Mouse (Mus musculus): ENCODE results near the gene Taar6.

Taar6 gene

DNA sequence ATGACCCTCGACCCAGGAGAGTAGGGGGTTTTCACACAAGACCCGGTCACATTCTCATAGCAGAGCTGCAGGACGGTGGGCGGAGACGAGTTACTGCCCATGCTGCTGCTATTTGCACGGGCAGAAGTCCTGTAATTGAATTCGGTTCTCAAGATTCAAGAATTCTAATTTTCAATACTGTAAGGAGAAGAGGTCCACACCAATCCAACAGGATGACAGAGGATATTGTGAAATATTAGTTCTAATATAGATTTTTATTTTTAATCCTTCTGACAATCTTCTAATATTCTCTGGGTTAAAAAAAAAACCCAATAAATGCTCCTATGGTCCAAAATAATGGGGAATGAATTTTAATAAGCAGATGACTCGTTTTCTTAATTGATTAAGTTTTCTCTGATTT is at the start of gene Taar6:
Gene Taar6, minus strand, starts transcription at position 101 of the 400 bp plus-strand sequence.
- DNase-seq (ENCODE audit: low spot score in 2 of 2), result no peak

DNA sequence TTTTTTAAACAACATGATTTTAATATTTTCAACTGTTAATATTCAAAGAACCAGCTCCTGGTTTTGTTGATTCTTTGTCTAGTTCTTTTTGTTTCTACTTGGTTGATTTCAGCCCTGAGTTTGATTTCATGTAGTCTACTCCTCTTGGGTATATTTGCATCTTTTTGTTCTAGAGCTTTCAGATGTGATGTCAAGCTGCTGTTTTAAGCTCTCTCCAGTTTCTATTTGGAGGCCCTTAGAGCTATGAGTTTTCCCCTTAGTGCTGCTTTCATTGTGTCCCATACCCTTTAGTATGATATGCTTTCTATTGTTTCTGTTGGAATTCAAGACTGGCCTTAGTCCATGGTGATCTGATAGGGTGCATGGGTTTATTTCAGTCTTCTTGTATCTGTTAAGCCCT is 45.9 kb upstream of the Taar6 start:
- no peak for DNase-seq (ENCODE audit: low spot score in 2 of 2)

DNA sequence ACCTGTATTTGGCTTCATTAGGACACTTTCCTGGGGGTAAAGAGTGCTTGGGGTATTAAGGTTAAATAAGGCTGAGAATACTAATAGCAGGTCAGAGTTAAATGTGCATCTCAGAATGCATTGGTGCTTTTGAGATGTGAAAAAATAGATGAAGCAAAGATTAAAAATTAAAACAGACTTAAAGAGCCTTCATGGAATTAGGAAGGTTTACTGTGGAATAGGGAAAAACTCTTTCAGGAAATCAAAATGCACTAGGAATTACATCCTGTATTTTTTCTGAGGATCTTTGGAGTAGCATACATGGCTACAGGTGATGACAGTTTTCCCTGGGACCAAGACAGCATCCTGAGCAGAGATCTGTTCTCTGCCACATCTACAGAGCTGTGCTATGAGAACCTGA is 41.5 kb upstream of the Taar6 start, which contains the start of gene Taar7d:
Gene Taar7d, plus strand, starts transcription at position 301 of the 400 bp plus-strand sequence.
- DNase-seq (ENCODE audit: low spot score in 2 of 2), result no peak

DNA sequence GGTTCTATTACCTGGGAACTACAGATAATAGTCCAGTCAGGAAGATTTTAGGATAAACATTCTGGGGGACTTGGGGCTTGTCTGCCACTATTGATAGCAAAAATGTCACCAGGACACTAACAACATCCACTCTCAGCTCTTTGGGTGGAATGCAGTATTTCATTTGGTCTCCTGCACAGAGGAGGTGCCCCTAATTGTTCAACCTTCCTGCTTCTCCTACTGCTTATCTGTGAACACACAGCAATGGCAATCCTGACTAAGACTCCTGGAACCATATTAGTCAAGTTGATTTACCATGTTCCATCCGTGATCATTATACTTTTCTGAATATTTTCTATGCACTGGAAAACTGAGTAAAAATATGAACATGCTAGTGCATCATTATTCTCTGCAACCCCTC is 22.7 kb upstream of the Taar6 start:
- DNase-seq (ENCODE audit: low spot score in 2 of 2), result no peak

DNA sequence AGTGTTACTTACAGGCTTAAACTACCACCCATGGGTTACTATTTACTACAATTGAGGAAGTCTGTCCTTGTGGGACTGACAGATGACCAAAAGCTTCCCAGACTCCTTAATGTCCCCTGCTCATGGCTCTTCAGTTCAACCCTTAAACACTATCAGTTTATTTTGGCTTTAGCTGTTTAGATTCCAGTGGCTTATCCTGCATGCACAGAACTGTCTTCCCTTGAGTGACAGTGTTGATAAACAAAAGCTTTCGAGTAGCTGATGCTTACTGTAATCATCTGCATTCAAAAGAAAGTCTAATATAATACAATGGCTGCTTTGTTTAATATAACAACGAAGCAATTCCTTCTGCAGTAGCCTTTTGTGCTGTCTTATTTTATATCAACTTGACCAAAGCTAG is 21.6 kb upstream of the Taar6 start:
- DNase-seq (ENCODE audit: low spot score in 2 of 2), result no peak

DNA sequence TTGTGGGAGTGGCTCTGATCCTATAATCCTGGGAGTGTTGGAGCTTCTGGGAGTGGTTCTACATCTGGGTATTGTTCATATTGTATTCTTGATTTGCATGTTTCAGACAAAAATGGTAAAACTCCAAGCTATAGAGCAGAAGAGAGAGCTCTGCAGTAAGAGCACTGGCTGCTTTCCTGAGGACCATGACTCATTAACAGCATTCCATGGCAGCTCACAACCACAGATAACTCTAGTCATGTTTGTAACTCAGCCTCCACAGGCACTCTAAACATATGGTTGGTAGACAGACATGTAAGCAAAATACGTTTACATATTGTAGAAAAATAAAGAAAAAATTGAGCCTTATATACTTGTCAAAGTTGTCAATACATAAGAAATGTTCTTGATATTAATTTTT is 21.0 kb upstream of the Taar6 start:
- DNase-seq (ENCODE audit: low spot score in 2 of 2), result no peak

DNA sequence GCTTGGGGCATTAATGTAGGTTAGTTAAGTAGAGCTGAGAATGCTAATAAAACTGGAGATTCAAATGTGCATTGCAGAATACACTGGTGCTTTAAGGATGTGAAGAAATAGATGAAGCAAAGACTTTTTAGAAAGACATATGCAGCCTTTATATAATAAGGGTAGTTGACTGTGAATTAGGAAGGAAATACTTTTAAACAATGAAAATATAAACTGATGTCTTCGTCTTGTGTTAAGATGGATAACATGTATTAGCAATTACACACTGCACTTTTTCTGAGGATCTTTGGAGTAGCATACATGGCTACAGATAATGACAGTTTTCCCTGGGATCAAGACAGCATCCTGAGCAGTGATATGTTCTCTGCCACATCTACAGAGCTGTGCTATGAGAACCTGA is 14.2 kb upstream of the Taar6 start, which contains the start of gene Taar7b:
Gene Taar7b, plus strand, starts transcription at position 301 of the 400 bp plus-strand sequence.
- no peak for DNase-seq (ENCODE audit: low spot score in 2 of 2)

DNA sequence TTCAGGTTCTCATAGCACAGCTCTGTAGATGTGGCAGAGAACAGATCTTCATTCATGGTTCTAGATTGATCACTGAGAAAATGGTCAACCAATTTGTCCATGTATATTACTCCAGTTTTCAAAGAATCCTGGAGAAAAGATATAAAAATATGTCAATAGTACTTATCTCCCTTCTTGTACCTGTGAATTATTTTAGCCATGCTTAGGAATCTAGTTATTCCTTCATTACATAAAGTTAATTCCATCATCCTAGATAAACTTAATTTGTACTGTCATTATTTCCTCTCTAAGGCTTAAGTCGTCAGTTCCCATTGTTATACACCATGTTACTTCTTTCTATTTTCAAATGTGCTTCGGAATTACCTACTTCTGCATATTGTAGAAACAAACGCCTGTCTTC is 7.9 kb upstream of the Taar6 start, which contains the start of gene Taar7a:
Gene Taar7a, minus strand, starts transcription at position 101 of the 400 bp plus-strand sequence.
- DNase-seq (ENCODE audit: low spot score in 2 of 2), result no peak

DNA sequence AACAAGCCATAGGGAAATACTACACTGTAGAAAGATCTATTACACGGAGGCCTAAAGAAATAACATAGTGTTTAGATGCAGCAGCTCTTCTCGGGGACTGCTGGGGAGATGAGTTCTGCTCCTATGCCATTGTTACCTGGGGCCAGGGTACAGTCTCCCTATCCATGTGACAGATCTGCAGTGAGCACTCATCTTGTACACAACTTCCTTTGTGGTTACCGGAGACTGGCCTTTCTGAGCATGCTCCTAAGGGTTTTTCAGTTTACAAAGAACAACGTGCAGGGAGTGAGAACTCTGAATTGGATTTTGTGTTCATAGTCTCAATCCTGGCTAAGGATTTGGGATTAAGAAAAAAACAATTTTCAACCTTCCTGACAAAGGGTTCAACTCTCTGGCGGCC is 973 bp upstream of the Taar6 start:
- no peak for DNase-seq (ENCODE audit: low spot score in 2 of 2)

DNA sequence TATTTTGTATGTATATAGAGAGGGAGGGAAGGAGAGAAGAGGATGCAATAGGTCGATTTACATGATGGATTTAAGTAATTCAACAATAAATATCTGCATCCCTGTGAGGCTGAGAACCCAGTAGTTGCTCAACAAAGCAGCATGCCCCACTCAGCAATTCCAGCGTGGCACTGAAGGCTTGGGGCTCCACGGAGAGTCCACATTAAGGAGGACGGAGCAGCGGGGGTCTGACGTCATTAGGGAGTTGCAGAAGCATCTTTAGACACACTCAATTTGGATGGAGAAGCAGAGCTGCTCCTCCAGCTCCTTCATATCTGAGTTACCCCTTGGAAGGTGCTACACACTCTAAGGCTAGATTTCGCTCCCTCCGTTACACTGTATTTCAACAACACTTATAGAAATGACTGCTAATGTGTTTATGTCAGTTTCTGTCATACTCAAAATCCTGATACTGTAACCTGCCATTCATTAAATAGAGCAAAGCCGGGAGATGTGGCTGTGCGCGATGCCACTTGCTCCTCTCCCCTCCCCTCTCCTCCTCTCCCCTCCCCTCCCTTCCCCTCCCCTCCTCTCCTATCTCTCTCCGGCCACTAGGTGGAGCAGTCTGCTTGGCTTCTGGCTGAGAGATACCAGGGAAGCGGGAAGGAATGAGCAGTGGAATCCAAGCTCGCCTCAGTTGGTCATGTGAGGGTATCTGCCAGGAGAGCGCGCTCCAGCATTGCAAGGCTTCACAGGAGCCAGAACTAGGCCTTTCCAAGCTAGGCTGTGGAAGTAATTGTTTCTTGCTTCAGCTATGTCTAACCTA is 6.3 kb downstream of the Taar6 start:
- DNase-seq (ENCODE audit: low spot score in 2 of 2), result peak; percentile 34 to 47

DNA sequence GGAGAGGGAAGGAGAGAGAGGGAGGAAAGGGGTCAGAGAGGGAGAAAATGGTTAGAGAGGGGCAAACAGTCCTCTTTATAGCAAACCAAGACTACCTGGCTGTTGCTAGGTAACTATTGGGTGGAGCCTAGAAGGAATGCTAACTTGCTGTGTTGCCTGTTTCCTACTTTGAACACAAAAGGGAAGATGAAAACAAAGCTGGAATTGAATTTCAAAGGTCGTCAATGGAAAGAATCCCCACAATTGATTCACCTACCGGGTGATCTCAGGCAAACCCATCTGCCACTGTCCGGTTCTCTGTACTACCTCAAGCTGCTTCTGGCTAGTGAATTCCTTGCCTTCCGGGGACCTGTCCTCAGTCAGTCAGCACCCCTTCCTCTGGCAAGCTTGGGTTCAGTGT is 7.5 kb downstream of the Taar6 start:
- no peak for DNase-seq (ENCODE audit: low spot score in 2 of 2)

DNA sequence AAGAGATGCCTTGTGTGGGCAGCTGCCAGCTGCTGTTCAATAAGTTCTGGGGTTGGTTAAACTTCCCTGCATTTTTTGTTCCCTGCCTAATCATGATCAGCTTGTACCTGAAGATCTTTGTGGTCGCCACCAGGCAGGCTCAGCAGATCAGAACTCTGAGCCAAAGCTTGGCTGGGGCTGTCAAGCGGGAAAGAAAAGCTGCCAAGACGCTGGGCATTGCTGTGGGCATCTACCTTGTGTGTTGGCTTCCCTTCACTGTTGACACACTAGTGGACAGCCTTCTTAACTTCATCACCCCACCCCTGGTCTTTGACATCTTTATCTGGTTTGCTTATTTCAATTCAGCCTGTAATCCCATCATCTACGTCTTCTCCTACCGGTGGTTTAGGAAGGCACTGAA is 14.2 kb downstream of the Taar6 start:
- no peak for DNase-seq (ENCODE audit: low spot score in 2 of 2)

DNA sequence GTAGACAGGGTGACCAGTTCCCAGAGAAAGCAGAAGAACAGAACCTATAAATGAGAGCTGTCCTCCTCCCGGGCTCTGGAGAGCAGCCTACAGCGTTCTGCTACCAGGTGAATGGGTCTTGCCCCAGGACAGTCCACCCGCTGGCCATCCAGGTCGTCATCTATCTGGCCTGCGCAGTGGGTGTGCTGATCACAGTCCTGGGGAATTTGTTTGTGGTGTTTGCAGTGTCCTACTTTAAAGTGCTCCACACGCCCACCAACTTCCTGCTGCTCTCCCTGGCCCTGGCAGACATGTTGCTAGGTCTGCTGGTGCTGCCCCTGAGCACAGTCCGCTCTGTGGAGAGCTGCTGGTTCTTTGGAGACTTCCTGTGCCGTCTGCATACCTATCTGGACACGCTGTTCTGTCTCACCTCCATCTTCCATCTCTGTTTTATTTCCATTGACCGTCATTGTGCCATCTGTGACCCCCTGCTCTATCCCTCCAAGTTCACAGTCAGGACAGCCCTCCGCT is 14.7 kb downstream of the Taar6 start, which contains the start of gene Taar5:
Gene Taar5, plus strand, starts transcription at position 51 of the 510 bp plus-strand sequence.
- no peak for DNase-seq (ENCODE audit: low spot score in 2 of 2)

DNA sequence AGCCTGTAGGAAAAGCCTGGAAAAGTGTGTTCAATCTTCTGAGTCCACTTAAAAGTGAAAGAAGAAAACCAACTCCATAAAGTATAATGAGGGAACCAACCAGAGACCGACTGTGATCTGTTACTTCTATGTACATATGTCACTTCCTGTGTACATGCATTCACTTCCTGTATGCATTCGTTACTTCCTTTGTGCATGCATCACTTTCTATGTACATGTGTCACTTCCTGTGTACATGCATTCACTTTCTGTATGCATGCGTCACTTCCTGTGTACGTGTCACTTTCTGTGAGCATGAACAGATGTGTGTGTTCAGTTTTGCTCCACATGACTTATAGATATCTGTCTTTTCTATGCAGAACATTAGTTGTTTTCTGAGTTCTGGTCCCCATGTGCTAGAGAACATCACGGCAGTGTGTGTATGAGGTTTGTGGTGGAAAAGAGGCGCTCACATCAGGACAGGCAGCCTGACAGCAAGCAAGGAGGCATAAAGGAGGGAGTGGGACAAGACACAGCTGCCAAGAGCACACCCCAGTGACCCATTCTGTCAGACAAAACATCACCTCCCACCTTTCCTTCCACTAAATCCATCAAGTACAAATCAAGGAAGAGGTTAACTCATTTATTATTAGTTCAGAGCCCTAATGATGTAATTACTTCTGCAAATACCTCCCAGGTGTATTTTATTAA is 20.4 kb downstream of the Taar6 start:
- no peak for DNase-seq (ENCODE audit: low spot score in 2 of 2)

DNA sequence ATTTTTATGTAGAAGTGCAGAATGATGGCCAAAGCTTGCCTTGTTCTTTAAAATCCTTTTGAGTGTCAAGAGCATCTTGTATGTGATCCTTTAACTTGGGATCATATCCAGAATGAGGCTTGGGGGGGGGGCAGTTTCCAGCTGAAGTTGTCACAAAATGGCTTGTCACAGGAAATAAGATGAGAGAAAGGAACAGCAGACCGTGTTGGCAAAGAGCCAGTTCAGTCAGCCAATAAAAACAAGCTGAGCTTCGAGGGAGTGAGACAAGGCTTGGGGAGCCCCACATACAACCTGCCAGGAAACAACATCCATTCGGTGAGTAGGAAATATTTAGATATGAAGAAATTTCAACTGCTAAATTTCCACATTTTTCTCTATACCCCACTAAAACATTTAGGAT is 22.0 kb downstream of the Taar6 start:
- DNase-seq (ENCODE audit: low spot score in 2 of 2), result no peak

DNA sequence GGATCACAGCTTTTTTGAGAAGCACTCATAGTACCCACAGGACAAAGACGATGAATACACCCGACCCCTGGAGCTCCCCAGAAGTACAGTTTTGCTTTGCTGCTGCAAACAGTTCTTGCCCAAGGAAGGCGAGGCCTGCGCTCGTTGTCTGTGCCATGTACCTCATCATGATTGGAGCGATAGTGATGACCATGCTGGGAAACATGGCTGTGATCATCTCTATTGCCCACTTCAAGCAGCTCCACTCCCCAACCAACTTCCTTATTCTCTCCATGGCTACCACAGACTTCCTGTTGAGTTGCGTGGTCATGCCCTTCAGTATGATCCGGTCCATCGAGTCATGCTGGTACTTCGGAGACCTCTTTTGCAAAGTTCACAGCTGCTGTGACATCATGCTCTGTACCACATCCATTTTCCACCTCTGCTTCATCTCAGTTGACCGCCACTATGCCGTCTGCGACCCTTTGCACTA is 25.0 kb downstream of the Taar6 start, which contains the start of gene Taar4:
Gene Taar4, plus strand, starts transcription at position 51 of the 472 bp plus-strand sequence.
- no peak for DNase-seq (ENCODE audit: low spot score in 2 of 2)

DNA sequence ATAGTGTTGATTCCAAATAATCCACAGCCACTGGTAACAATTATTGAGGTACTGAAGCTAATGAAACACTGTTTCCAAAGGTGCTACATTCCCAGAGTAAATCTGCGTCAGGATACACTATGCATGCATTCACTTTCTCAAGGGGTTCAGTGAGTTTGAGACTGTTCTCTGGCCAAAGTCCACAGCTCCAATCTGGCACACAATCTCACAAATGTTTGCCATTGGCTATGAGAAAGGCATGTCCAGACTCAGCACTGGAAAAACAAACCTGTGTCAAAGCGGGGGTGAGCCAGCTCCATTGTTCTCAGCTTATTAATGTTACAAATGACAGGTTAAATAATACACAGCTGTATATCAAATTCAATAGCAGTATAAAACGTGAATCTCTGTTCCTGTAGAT is 26.4 kb downstream of the Taar6 start:
- DNase-seq (ENCODE audit: low spot score in 2 of 2), result peak; percentile 15 to 58

DNA sequence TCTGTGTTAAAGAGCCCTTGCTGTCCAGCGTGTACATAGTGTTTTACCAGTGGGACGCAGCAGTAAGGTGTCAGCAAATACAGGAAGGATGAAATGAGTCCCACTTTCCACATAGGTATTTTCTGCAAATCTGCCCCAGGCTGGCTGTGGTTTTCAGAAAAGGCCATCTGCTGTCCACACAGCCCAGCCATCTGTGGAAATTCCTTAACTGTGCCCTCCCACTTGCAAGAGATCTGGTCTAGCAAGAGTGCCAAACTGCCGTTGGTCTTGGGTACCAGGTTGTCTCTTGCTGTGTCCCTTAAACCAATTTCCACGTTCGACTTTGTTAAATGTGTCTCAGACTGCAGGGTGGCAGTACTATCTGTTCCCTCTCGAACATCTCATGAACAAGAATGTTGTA is 33.7 kb downstream of the Taar6 start:
- DNase-seq (ENCODE audit: low spot score in 2 of 2), result no peak

DNA sequence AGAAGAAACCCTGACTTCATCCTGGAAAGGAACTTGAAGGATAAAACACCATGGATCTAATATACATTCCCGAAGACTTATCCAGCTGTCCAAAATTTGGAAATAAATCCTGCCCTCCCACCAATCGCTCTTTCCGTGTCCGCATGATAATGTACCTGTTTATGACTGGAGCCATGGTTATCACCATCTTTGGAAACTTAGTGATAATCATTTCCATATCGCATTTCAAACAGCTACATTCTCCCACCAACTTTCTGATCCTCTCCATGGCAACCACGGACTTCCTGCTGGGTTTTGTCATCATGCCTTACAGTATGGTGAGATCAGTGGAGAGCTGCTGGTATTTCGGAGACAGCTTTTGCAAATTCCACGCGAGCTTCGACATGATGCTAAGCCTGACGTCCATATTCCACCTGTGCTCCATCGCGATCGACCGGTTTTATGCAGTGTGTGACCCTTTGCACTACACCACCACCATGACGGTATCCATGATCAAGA is 35.9 kb downstream of the Taar6 start, which contains the start of gene Taar3:
Gene Taar3, plus strand, starts transcription at position 51 of the 498 bp plus-strand sequence.
- DNase-seq (ENCODE audit: low spot score in 2 of 2), result no peak

DNA sequence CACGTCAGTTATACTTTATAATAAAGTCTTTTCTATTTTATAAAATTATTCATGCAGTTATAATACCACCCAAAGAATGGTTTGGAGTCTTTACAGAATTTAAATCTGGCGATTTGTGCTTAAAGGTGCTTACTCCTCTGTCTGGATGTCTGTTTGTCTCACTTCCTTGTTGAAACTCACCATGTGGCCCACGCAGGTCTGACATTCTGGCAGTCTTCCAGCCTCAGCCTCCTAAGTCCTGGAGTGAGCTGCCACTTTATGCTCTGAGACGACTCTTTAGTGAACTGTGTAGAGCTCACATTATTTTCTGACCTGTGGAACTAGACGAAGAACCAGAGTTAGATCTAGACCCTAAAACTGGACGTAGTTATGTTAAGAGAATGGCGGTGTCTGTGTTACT is 37.4 kb downstream of the Taar6 start:
- DNase-seq (ENCODE audit: low spot score in 2 of 2), result no peak

DNA sequence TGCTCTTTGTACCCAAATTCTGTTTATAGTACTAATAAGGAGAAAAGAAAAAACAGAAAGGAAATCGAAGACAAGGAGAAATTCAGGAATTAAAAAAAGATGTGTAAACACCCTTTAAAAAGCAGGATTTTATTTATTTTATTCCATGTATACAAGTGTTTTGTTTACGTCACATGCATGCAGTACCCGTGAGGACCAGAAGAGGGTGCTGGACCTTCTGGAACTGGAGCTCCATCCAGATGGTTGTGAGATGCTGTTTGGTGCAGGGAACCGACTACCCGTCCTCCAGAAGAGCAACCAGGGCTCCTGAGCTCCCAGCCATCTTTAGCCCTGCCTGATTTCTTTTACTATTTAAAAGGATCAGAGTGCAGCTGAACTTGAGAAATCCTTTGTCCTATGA is 43.0 kb downstream of the Taar6 start:
- DNase-seq (ENCODE audit: low spot score in 2 of 2), result no peak

DNA sequence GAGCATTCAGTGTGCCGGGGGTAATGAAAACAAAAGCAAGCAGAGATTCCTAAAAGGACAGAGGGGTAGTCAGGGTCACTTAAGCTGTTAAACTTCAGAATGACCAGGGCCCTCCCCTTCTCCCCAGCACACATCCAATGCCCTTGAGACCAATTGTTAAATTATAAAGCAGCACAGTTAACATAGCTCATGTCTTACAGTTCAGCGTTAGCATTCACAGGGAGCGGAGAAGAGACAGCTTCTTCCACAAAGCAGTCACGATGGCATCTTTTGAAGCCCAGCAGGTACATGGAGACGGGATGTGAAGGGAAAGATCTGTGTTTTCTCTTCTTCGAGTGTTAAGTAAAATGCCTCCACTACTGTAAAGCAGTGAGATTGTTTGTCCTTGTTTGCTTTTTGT is 47.1 kb downstream of the Taar6 start, which contains the start of gene Taar2:
Gene Taar2, plus strand, starts transcription at position 261 of the 400 bp plus-strand sequence.
- DNase-seq (ENCODE audit: low spot score in 2 of 2), result no peak
